Mouse (Mus musculus) heart, postnatal 14 days (tissue): ENCODE results near the gene Ltbp3. TPM values are rescaled to one million over a fixed set of nuclear protein-coding genes. Genes with fewer than 3 reads are reported as not detected.
A peak's percentile ranks its signal among the peaks of the same experiment; 100 is the strongest.

Experiments used
- DNase-seq, 2 experiments: peaks; one replicate each; pipeline ENCODE4 v3.0.0; 2021 to 2022
- intact Hi-C: fragments of 180-260 bp; cut with DNase I; formaldehyde crosslinking; loops from one replicate; pipeline ENCODE4 v1.15.1; 2025
- total RNA-seq, 2 experiments: library from RNA; stranded (reverse); gene quantifications; 2 replicates each; pipeline ENCODE4 v1.2.3; 2021

The Ltbp3 gene
- total RNA-seq, 2 experiments from 2014 or later, result 47.2 to 55.5 TPM

GRCm38 (mm10) chr19:5786441-5787114 lies 45.9 kb downstream of the Ltbp3 start:
- peak; percentile 88 to 92 for DNase-seq
- intact Hi-C loops, result loop anchor here (5.0 kb wide), 1 partner anchor 171 kb away; no protein-coding TSS in a partner anchor

GRCm38 (mm10) chr19:5787128-5787635 lies 46.5 kb downstream of the Ltbp3 start:
- intact Hi-C loops, result loop anchor here (5.0 kb wide), 1 partner anchor 170 kb away; no protein-coding TSS in a partner anchor
- DNase-seq, result peak; percentile 85 to 92

- no peak for DNase-seq
- intact Hi-C loops, result loop anchor here (5.0 kb wide), 1 partner anchor 169 kb away; no protein-coding TSS in a partner anchor
These were observed 47.2 kb downstream of the Ltbp3 start for GRCm38 (mm10) chr19:5787920-5788319.

- no peak for DNase-seq
- intact Hi-C loops, result loop anchor here (5.0 kb wide), 1 partner anchor 169 kb away; no protein-coding TSS in a partner anchor
These were observed 47.9 kb downstream of the Ltbp3 start for GRCm38 (mm10) chr19:5788620-5789019.

- intact Hi-C loops, result loop anchor here (5.0 kb wide), 1 partner anchor 168 kb away; no protein-coding TSS in a partner anchor
- no peak for DNase-seq
These were observed 48.4 kb downstream of the Ltbp3 start for GRCm38 (mm10) chr19:5789066-5789465.

- no peak for DNase-seq
- intact Hi-C loops, result no loop called here
These were observed 50.6 kb downstream of the Ltbp3 start for GRCm38 (mm10) chr19:5791329-5791728.

GRCm38 (mm10) chr19:5793116-5793515 lies 52.4 kb downstream of the Ltbp3 start:
- DNase-seq, result peak; percentile 56 to 72
- intact Hi-C loops, result loop anchor here (1.0 kb wide), 2 partner anchors 57 to 85 kb away; no protein-coding TSS in a partner anchor

- intact Hi-C loops, result loop anchor here (1.0 to 2.0 kb wide), 3 partner anchors 25 to 84 kb away; no protein-coding TSS in a partner anchor
- peak in 1 of 2 experiments; percentile 17 for DNase-seq
These were observed 53.4 kb downstream of the Ltbp3 start for GRCm38 (mm10) chr19:5793917-5794770.

- peak in 1 of 2 experiments; percentile 13 for DNase-seq
- intact Hi-C loops, result loop anchor here (2.0 kb wide), 1 partner anchor 24 kb away; no protein-coding TSS in a partner anchor
These were observed 54.3 kb downstream of the Ltbp3 start for GRCm38 (mm10) chr19:5794771-5795576.

- DNase-seq, result peak in 1 of 2 experiments; percentile 6
- intact Hi-C loops, result loop anchor here (2.0 kb wide), 1 partner anchor 23 kb away; no protein-coding TSS in a partner anchor
These were observed 55.2 kb downstream of the Ltbp3 start for GRCm38 (mm10) chr19:5795668-5796572.

GRCm38 (mm10) chr19:5796573-5797111 lies 55.9 kb downstream of the Ltbp3 start:
- intact Hi-C loops, result no loop called here
- DNase-seq, result peak in 1 of 2 experiments; percentile 2

GRCm38 (mm10) chr19:5797381-5798111 lies 56.8 kb downstream of the Ltbp3 start:
- intact Hi-C loops, result no loop called here
- DNase-seq, result peak in 1 of 2 experiments; percentile 15

GRCm38 (mm10) chr19:5798700-5799479 lies 58.2 kb downstream of the Ltbp3 start:
- peak in 1 of 2 experiments; percentile 21 for DNase-seq
- intact Hi-C loops, result no loop called here

- peak in 1 of 2 experiments; percentile 25 for DNase-seq
These were observed 59.1 kb downstream of the Ltbp3 start for GRCm38 (mm10) chr19:5799566-5800349.

GRCm38 (mm10) chr19:5800350-5800631 lies 59.6 kb downstream of the Ltbp3 start:
- DNase-seq, result peak in 1 of 2 experiments; percentile 8

More at GRCm38 (mm10) chr19:5799566-5800349, 59.1 kb downstream of the Ltbp3 start:
- intact Hi-C loops, result no loop called here

More at GRCm38 (mm10) chr19:5800350-5800631, 59.6 kb downstream of the Ltbp3 start:
- intact Hi-C loops, result no loop called here
